Mouse (Mus musculus) duodenum, adult 2 months (tissue): ENCODE data around the gene Abat. TPM values are rescaled to one million over a fixed set of nuclear protein-coding genes. Genes with fewer than 3 reads are reported as not detected.

ENCODE experiments used
- polyA plus RNA-seq: library from polyadenylated mRNA; depleted of rRNA; stranded (reverse); fragments of >200 nt; gene quantifications from 2 replicates; pipeline ENCODE4 v1.2.3, GENCODE M21; 2012; ENCODE audit warnings: low replicate concordance; rRNA removed

The Abat gene
- 13.9 and 14.2 TPM in 2 replicates for polyA plus RNA-seq

DNA sequence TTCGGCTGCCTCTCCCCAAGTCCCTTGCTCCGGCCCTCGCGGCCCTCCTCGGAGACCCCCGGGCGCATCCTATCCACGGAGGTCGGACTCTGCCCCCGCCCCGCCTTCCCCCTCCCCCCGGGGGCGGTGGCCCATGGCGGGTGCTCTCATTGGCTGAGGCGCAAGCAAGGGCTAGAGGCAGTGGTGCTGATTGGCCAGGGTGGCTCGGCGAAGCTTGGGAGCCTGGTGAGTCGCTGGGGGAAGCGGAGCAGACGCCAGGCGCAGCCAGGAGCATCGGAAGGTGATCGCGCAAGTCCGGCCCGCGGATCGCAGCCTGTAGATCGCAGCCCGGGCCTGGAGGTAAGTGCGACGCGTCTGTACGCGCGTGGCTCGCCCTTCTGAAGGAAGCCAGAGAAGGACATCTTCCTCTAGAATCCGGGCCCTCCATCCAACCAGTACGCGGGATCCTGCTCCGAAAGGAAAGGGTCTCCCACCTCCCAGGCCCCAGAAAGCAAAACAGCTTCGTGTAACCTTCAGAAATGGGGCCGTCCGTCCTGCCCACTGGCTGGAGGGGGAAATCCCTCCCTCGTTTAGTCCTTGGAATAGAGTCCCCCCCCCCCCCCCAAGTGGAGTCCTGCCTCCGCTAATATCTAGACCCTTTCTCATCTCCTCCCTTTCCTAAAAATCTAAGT is at the start of gene Abat:
TSS of gene Abat (plus strand) at position 194 of the 671 bp plus-strand sequence.

GRCm38 (mm10) chr16:8470603-8471481 is 42.4 kb upstream of the Abat start, which contains the start of gene Mettl22:
Mettl22 (plus strand) TSS chr16:8470788.

GRCm38 (mm10) chr16:8637217-8638051 is 124.2 kb downstream of the Abat start, which contains the start of the genes Pmm2 and Tmem186:
Pmm2 (plus strand) TSS chr16:8637674.
Tmem186 (minus strand) TSS chr16:8637712.

Other genes with a start within 250 kb of the Abat start
- not detected in 2 replicates for gene Tmem114, start 88.3 kb upstream of the Abat start, polyA plus RNA-seq
- 6.6 and 11.4 TPM in 2 replicates for gene Mettl22, start 42.6 kb upstream of the Abat start, polyA plus RNA-seq
- gene Pmm2, start 124.2 kb downstream of the Abat start, polyA plus RNA-seq, result 221 and 282 TPM in 2 replicates
- 6.6 and 10.4 TPM in 2 replicates for gene Tmem186, start 124.3 kb downstream of the Abat start, polyA plus RNA-seq
- gene Carhsp1, start 158.7 kb downstream of the Abat start, polyA plus RNA-seq, result 78.5 and 171 TPM in 2 replicates
- gene Gm5767, start 167.3 kb downstream of the Abat start, polyA plus RNA-seq, result 0.54 and 0.81 TPM in 2 replicates